Mouse (Mus musculus) embryonic fibroblast, embryonic 13.5 days (primary cell): Measurements from ENCODE around the gene Vma21. TPM values are rescaled to one million over a fixed set of nuclear protein-coding genes. Genes with fewer than 3 reads are reported as not detected.

Experiments
- H3K27ac ChIP-seq: 2 replicates; pipeline ENCODE4 v1.5.1; 2012; ENCODE audit warnings: low read length, control low read depth, inconsistent platforms; ENCODE audit not compliant: insufficient read depth
- H3K4me1 ChIP-seq: 2 replicates; pipeline ENCODE4 v1.6.1; 2011; ENCODE audit warnings: low read length; ENCODE audit not compliant: control insufficient read depth, insufficient read depth
- H3K4me3 ChIP-seq: 2 replicates; pipeline ENCODE4 v1.5.1; 2011; ENCODE audit warnings: mild to moderate bottlenecking, control low read depth, low read length; ENCODE audit not compliant: insufficient read depth
- CTCF ChIP-seq: IDR thresholded peaks from 2 replicates; pipeline ENCODE4 v1.5.1; 2011; ENCODE audit warnings: mild to moderate bottlenecking, control low read depth, low read length, moderate library complexity, borderline replicate concordance; ENCODE audit not compliant: insufficient read depth
- POLR2A ChIP-seq: IDR thresholded peaks from 2 replicates; pipeline ENCODE4 v1.6.1; 2011; ENCODE audit warnings: low read depth, mild to moderate bottlenecking, control low read depth, low read length, moderate library complexity
- polyA plus RNA-seq: library from polyadenylated mRNA; stranded (reverse); fragments of >200 nt; gene quantifications from 2 replicates; pipeline ENCODE4 v1.2.4, GENCODE M21; 2011; ENCODE audit warnings: low read depth; ENCODE audit not compliant: missing spikeins, insufficient read length

The Vma21 gene
- polyA plus RNA-seq, 1 experiment, result 61.8 TPM

DNA sequence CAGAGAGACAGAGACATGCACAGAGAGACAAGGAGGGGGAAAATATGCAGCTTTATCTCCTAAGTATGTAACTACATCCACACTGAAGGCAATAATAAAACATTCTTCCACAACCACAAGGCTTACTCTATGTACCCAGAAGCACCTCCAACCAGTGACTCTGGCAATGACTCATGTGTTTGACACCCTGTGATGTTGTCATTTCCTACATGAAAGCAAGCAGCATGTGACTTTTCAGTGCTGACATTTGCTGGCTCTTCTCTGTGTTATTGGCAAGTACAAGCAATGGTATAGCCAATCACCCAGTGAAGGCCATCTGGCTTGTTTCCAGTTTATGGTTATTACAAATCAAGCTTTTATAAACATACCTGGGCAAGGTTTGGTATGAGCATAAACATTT lies 38.1 kb downstream of the Vma21 start:
- Histone ChIP-seq H3K4me1 (no peaks in the 10 kb centered on the region), H3K27ac (no peak overlapping the region), H3K4me3 (no peak overlapping the region)
- TF ChIP-seq POLR2A (no peak), CTCF (no peak)

Other genes with a start within 250 kb of the Vma21 start
- not detected in 2 replicates for gene Gpr50, start 152.3 kb upstream of the Vma21 start, polyA plus RNA-seq
- gene Gm1141, start 105.1 kb downstream of the Vma21 start, polyA plus RNA-seq, result 0.68 and 1.3 TPM in 2 replicates
- gene Prrg3, start 146.7 kb downstream of the Vma21 start, polyA plus RNA-seq, result 3.5 and 9.0 TPM in 2 replicates
- not detected in 2 replicates for gene Fate1, start 157.1 kb downstream of the Vma21 start, polyA plus RNA-seq
- gene Cnga2, start 175.9 kb downstream of the Vma21 start, polyA plus RNA-seq, result not detected in 2 replicates